Mouse (Mus musculus): ENCODE results near the gene Slc39a11.
"Not testable (repeated sequence)": the region's sequence is repeated elsewhere in the genome, so short reads cannot be mapped to it uniquely, and the experiment has no call there.

Gene Slc39a11

GRCm38 (mm10) chr11:113595144-113595543, 54.7 kb downstream of the Slc39a11 start:
- DNase-seq (ENCODE audit: low read depth) = no peak

- no peak for DNase-seq (ENCODE audit: low read depth)
Observed at GRCm38 (mm10) chr11:113588936-113589335, 60.9 kb downstream of the Slc39a11 start.

- DNase-seq (ENCODE audit: low read depth) = no peak
Observed at GRCm38 (mm10) chr11:113586423-113586822, 63.5 kb downstream of the Slc39a11 start.

- DNase-seq (ENCODE audit: low read depth) = no peak
Observed at GRCm38 (mm10) chr11:113583879-113584661, 65.8 kb downstream of the Slc39a11 start.

- no peak for DNase-seq (ENCODE audit: low read depth)
Observed at GRCm38 (mm10) chr11:113577221-113577620, 72.7 kb downstream of the Slc39a11 start.

- DNase-seq (ENCODE audit: low read depth) = no peak
Observed at GRCm38 (mm10) chr11:113572641-113573040, 77.2 kb downstream of the Slc39a11 start.

GRCm38 (mm10) chr11:113571616-113572015, 78.3 kb downstream of the Slc39a11 start:
- DNase-seq (ENCODE audit: low read depth) = no peak

- DNase-seq (ENCODE audit: low read depth) = no peak
Observed at GRCm38 (mm10) chr11:113568999-113569398, 80.9 kb downstream of the Slc39a11 start.

- not testable (repeated sequence) for DNase-seq (ENCODE audit: low read depth)
Observed at GRCm38 (mm10) chr11:113567926-113568325, 82.0 kb downstream of the Slc39a11 start.

GRCm38 (mm10) chr11:113565006-113565995, 84.6 kb downstream of the Slc39a11 start:
- DNase-seq (ENCODE audit: low read depth) = peak; percentile 94

- no peak for DNase-seq (ENCODE audit: low read depth)
Observed at GRCm38 (mm10) chr11:113562326-113562725, 87.6 kb downstream of the Slc39a11 start.

- DNase-seq (ENCODE audit: low read depth) = no peak
Observed at GRCm38 (mm10) chr11:113560150-113560549, 89.7 kb downstream of the Slc39a11 start.

GRCm38 (mm10) chr11:113558505-113558904, 91.4 kb downstream of the Slc39a11 start:
- DNase-seq (ENCODE audit: low read depth) = no peak

GRCm38 (mm10) chr11:113556142-113556541, 93.7 kb downstream of the Slc39a11 start:
- no peak for DNase-seq (ENCODE audit: low read depth)

- DNase-seq (ENCODE audit: low read depth) = no peak
Observed at GRCm38 (mm10) chr11:113554701-113555360, 95.0 kb downstream of the Slc39a11 start.

GRCm38 (mm10) chr11:113554194-113554593, 95.7 kb downstream of the Slc39a11 start:
- DNase-seq (ENCODE audit: low read depth) = no peak

- no peak for DNase-seq (ENCODE audit: low read depth)
Observed at GRCm38 (mm10) chr11:113553605-113554004, 96.3 kb downstream of the Slc39a11 start.

GRCm38 (mm10) chr11:113552539-113552938, 97.3 kb downstream of the Slc39a11 start:
- DNase-seq (ENCODE audit: low read depth) = no peak

- DNase-seq (ENCODE audit: low read depth) = peak; percentile 41
Observed at GRCm38 (mm10) chr11:113546217-113546877, 103.5 kb downstream of the Slc39a11 start.

- DNase-seq (ENCODE audit: low read depth) = no peak
Observed at GRCm38 (mm10) chr11:113544017-113544640, 105.8 kb downstream of the Slc39a11 start.

- DNase-seq (ENCODE audit: low read depth) = no peak
Observed at GRCm38 (mm10) chr11:113541073-113541472, 108.8 kb downstream of the Slc39a11 start.

Data from NIH3T3 (cell line).